Mouse (Mus musculus) liver, embryonic 12.5 days (tissue): ENCODE measurements around the gene Pim1. TPM values are rescaled to one million over a fixed set of nuclear protein-coding genes. Genes with fewer than 3 reads are reported as not detected.
A peak's percentile ranks its signal among the peaks of the same experiment; 100 is the strongest.
"Not testable (repeated sequence)": the region's sequence is repeated elsewhere in the genome, so short reads cannot be mapped to it uniquely, and the experiment has no call there.

Source experiments
- ATAC-seq: fragments of 200-750 bp; cut with Nextera tagmentation; 2 replicates; pipeline ENCODE4 v1.8.0; 2017; ENCODE audit warnings: moderate number of reproducible peaks, mild to moderate bottlenecking, moderate library complexity
- H3K27ac ChIP-seq: fragments of 300-500 bp; sonication (generic); 2 replicates; pipeline ENCODE4 v1.5.1; 2016; ENCODE audit warnings: mild to moderate bottlenecking
- H3K27me3 ChIP-seq: fragments of 300-500 bp; sonication (generic); replicated peaks from 2 replicates; pipeline ENCODE4 v1.6.1; 2016; ENCODE audit warnings: mild to moderate bottlenecking, moderate library complexity
- H3K36me3 ChIP-seq: fragments of 300-500 bp; sonication (generic); 2 replicates; pipeline ENCODE4 v1.6.1; 2016; ENCODE audit warnings: mild to moderate bottlenecking, moderate library complexity
- H3K4me1 ChIP-seq: fragments of 300-500 bp; sonication (generic); 2 replicates; pipeline ENCODE4 v1.6.1; 2016
- H3K4me2 ChIP-seq: fragments of 300-500 bp; sonication (generic); 2 replicates; pipeline ENCODE4 v1.6.1; 2016; ENCODE audit warnings: mild to moderate bottlenecking, moderate library complexity
- H3K4me3 ChIP-seq: fragments of 300-500 bp; sonication (generic); 2 replicates; pipeline ENCODE4 v1.5.1; 2016; ENCODE audit warnings: mild to moderate bottlenecking, moderate library complexity
- H3K9ac ChIP-seq: fragments of 300-500 bp; sonication (generic); 2 replicates; pipeline ENCODE4 v1.6.1; 2016; ENCODE audit warnings: mild to moderate bottlenecking, moderate library complexity
- H3K9me3 ChIP-seq: fragments of 300-500 bp; sonication (generic); replicated peaks from 2 replicates; pipeline ENCODE4 v1.6.1; 2016; ENCODE audit warnings: mild to moderate bottlenecking, moderate library complexity
- WGBS: fragments of 180-500 bp; shearing (Covaris S2); methylation state at CpG from one replicate; pipeline ENCODE4 v1.1.7; 2016; ENCODE audit not compliant: insufficient replicate concordance; 5-methylcytosine and 5-hydroxymethylcytosine counted together
- polyA plus RNA-seq: library from polyadenylated mRNA; unstranded; fragments of >200 nt; fragmentation: Nextera tagmentation; extraction: Ambion mirVana; gene quantifications from 2 replicates; pipeline ENCODE4 v1.2.1, GENCODE M21; 2016

The Pim1 gene
- polyA plus RNA-seq, 1 experiment from 2014 or later, result 112 TPM

GRCm38 (mm10) chr17:29497071-29497354 lies 6.5 kb downstream of the Pim1 start:
- H3K27ac ChIP-seq, result peak overlapping the region; percentile 90
- H3K4me3 ChIP-seq, result no peak overlapping the region
- H3K27me3 ChIP-seq, result no peaks in the 10 kb centered on the region
- peaks cover 85% of the 10 kb centered on the region for H3K4me1 ChIP-seq
- no peak for ATAC-seq
- peak overlapping the region; percentile 6 for H3K4me2 ChIP-seq
- no peaks in the 10 kb centered on the region for H3K9me3 ChIP-seq
- peak overlapping the region; percentile 30 for H3K9ac ChIP-seq
- 63% methylated on average over 3 of the region's 3 CpGs for WGBS
- peaks cover 48% of the 10 kb centered on the region for H3K36me3 ChIP-seq

- H3K36me3 ChIP-seq, result peaks cover 43% of the 10 kb centered on the region
- not testable (repeated sequence) for ATAC-seq, H3K9me3 ChIP-seq, H3K27me3 ChIP-seq, H3K4me3 ChIP-seq, H3K4me2 ChIP-seq
- WGBS, result 45% methylated on average over 1 of the region's 1 CpGs
- peak overlapping the region; percentile 30 for H3K9ac ChIP-seq
- H3K4me1 ChIP-seq, result peaks cover 90% of the 10 kb centered on the region
- peak overlapping the region; percentile 100 for H3K27ac ChIP-seq
Measured at GRCm38 (mm10) chr17:29497481-29497880, 6.9 kb downstream of the Pim1 start.

GRCm38 (mm10) chr17:29498028-29498427 lies 7.5 kb downstream of the Pim1 start:
- Histone ChIP-seq H3K4me3 (no peak overlapping the region), H3K36me3 (peaks cover 38% of the 10 kb centered on the region), H3K27ac (peak overlapping the region; percentile 100), H3K27me3 (no peaks in the 10 kb centered on the region), H3K9me3 (no peaks in the 10 kb centered on the region), H3K4me2 (peak overlapping the region; percentile 33), H3K4me1 (peaks cover 94% of the 10 kb centered on the region), H3K9ac (peak overlapping the region; percentile 84)
- ATAC-seq, result no peak
- 14% methylated on average over 4 of the region's 4 CpGs for WGBS

GRCm38 (mm10) chr17:29498952-29499351 lies 8.4 kb downstream of the Pim1 start:
- Histone ChIP-seq H3K4me1 (peaks cover 94% of the 10 kb centered on the region), H3K4me2 (peak overlapping the region; percentile 67)
- WGBS, result 51% methylated on average over 2 of the region's 2 CpGs

GRCm38 (mm10) chr17:29499511-29499910 lies 9.0 kb downstream of the Pim1 start:
- peak overlapping the region; percentile 84 for H3K9ac ChIP-seq
- 24% methylated on average over 6 of the region's 6 CpGs for WGBS
- peaks cover 88% of the 10 kb centered on the region for H3K4me1 ChIP-seq
- peak overlapping the region; percentile 32 for H3K4me3 ChIP-seq
- H3K9me3 ChIP-seq, result no peaks in the 10 kb centered on the region
- peak overlapping the region; percentile 67 for H3K4me2 ChIP-seq
- H3K36me3 ChIP-seq, result peaks cover 23% of the 10 kb centered on the region
- H3K27ac ChIP-seq, result peak overlapping the region; percentile 100
- no peaks in the 10 kb centered on the region for H3K27me3 ChIP-seq
- peak; percentile 67 for ATAC-seq

More at GRCm38 (mm10) chr17:29498952-29499351, 8.4 kb downstream of the Pim1 start:
- peaks cover 29% of the 10 kb centered on the region for H3K36me3 ChIP-seq
- not testable (repeated sequence) for H3K4me3 ChIP-seq, H3K27me3 ChIP-seq, H3K9me3 ChIP-seq, ATAC-seq
- peak overlapping the region; percentile 100 for H3K27ac ChIP-seq
- H3K9ac ChIP-seq, result peak overlapping the region; percentile 84

- Histone ChIP-seq H3K4me1 (peaks cover 82% of the 10 kb centered on the region), H3K9ac (peak overlapping the region; percentile 84), H3K4me3 (peak overlapping the region; percentile 32), H3K4me2 (peak overlapping the region; percentile 67), H3K27ac (peak overlapping the region; percentile 100), H3K27me3 (no peaks in the 10 kb centered on the region), H3K36me3 (peaks cover 15% of the 10 kb centered on the region), H3K9me3 (no peaks in the 10 kb centered on the region)
- 23% methylated on average over 7 of the region's 7 CpGs for WGBS
- ATAC-seq, result peak; percentile 16
Measured at GRCm38 (mm10) chr17:29500243-29500740, 9.7 kb downstream of the Pim1 start.

- H3K4me3 ChIP-seq, result peak overlapping the region; percentile 32; the same call in 1 of the 2 replicates
- H3K9ac ChIP-seq, result peak overlapping the region; percentile 84
- peaks cover 85% of the 10 kb centered on the region for H3K4me1 ChIP-seq
- no peaks in the 10 kb centered on the region for H3K9me3 ChIP-seq
- no peaks in the 10 kb centered on the region for H3K27me3 ChIP-seq
- peak; percentile 90 for ATAC-seq
- H3K36me3 ChIP-seq, result peaks cover 11% of the 10 kb centered on the region
- peak overlapping the region; percentile 100 for H3K27ac ChIP-seq
- 23% methylated on average over 17 of the region's 17 CpGs for WGBS
- peak overlapping the region; percentile 67 for H3K4me2 ChIP-seq
Measured at GRCm38 (mm10) chr17:29500802-29501469, 10.4 kb downstream of the Pim1 start.

GRCm38 (mm10) chr17:29502005-29502668 lies 11.6 kb downstream of the Pim1 start:
- WGBS, result 40% methylated on average over 7 of the region's 7 CpGs
- no peaks in the 10 kb centered on the region for H3K27me3 ChIP-seq
- no peak overlapping the region for H3K4me3 ChIP-seq
- peak overlapping the region; percentile 100 for H3K27ac ChIP-seq
- peak overlapping the region; percentile 53 for H3K4me2 ChIP-seq
- peak overlapping the region; percentile 84 for H3K9ac ChIP-seq
- no peaks in the 10 kb centered on the region for H3K9me3 ChIP-seq
- H3K4me1 ChIP-seq, result peaks cover 82% of the 10 kb centered on the region
- H3K36me3 ChIP-seq, result no peaks in the 10 kb centered on the region
- no peak; the same call in 1 of the 2 replicates for ATAC-seq

- H3K36me3 ChIP-seq, result no peaks in the 10 kb centered on the region
- H3K9ac ChIP-seq, result peak overlapping the region; percentile 84
- no peak overlapping the region for H3K4me3 ChIP-seq
- peak overlapping the region; percentile 53 for H3K4me2 ChIP-seq
- 13% methylated on average over 32 of the region's 32 CpGs for WGBS
- ATAC-seq, result no peak
- no peaks in the 10 kb centered on the region for H3K9me3 ChIP-seq
- H3K27me3 ChIP-seq, result no peaks in the 10 kb centered on the region
- H3K4me1 ChIP-seq, result peaks cover 84% of the 10 kb centered on the region
- H3K27ac ChIP-seq, result peak overlapping the region; percentile 100
Measured at GRCm38 (mm10) chr17:29502669-29503665, 12.4 kb downstream of the Pim1 start.

- Histone ChIP-seq H3K9ac (peak overlapping the region; percentile 84; the same call in 1 of the 2 replicates), H3K4me3 (no peak overlapping the region), H3K36me3 (no peaks in the 10 kb centered on the region), H3K9me3 (no peaks in the 10 kb centered on the region), H3K4me2 (no peak overlapping the region; the same call in 1 of the 2 replicates), H3K27me3 (no peaks in the 10 kb centered on the region), H3K27ac (peak overlapping the region; percentile 100), H3K4me1 (peaks cover 84% of the 10 kb centered on the region)
- ATAC-seq, result no peak
- WGBS, result 76% methylated on average over 5 of the region's 5 CpGs
Measured at GRCm38 (mm10) chr17:29503700-29504099, 13.1 kb downstream of the Pim1 start.

- 49% methylated on average over 12 of the region's 12 CpGs for WGBS
- H3K36me3 ChIP-seq, result no peaks in the 10 kb centered on the region
- H3K9me3 ChIP-seq, result no peaks in the 10 kb centered on the region
- H3K27me3 ChIP-seq, result no peaks in the 10 kb centered on the region
- H3K9ac ChIP-seq, result peak overlapping the region; percentile 64
- no peak overlapping the region for H3K4me3 ChIP-seq
- peak overlapping the region; percentile 25 for H3K4me2 ChIP-seq
- peak overlapping the region; percentile 90 for H3K27ac ChIP-seq
- peak; percentile 80 for ATAC-seq
- peaks cover 85% of the 10 kb centered on the region for H3K4me1 ChIP-seq
Measured at GRCm38 (mm10) chr17:29508927-29509608, 18.5 kb downstream of the Pim1 start.
